Mouse (Mus musculus) urinary bladder, postnatal 25 days (tissue): ENCODE results near the gene Mdga2.

ENCODE experiments used
- DNase-seq: peaks from one replicate; pipeline ENCODE4 v3.0.0; 2022; ENCODE audit warnings: low spot score

Gene Mdga2

GRCm38 (mm10) chr12:66702781-66703180 lies 519.6 kb downstream of the Mdga2 start:
- DNase-seq, result no peak

GRCm38 (mm10) chr12:66679558-66679957 lies 542.8 kb downstream of the Mdga2 start:
- DNase-seq, result no peak

- no peak for DNase-seq
Observed at GRCm38 (mm10) chr12:66648605-66649552, 573.5 kb downstream of the Mdga2 start.

- no peak for DNase-seq
Observed at GRCm38 (mm10) chr12:66640408-66640807, 581.9 kb downstream of the Mdga2 start.

- no peak for DNase-seq
Observed at GRCm38 (mm10) chr12:66619944-66620343, 602.4 kb downstream of the Mdga2 start.

- DNase-seq, result no peak
Observed at GRCm38 (mm10) chr12:66591617-66592230, 630.6 kb downstream of the Mdga2 start.

- DNase-seq, result no peak
Observed at GRCm38 (mm10) chr12:66565396-66565795, 657.0 kb downstream of the Mdga2 start.

- no peak for DNase-seq
Observed at GRCm38 (mm10) chr12:66556846-66557245, 665.5 kb downstream of the Mdga2 start.

- no peak for DNase-seq
Observed at GRCm38 (mm10) chr12:66556178-66556820, 666.0 kb downstream of the Mdga2 start.

GRCm38 (mm10) chr12:66524973-66525372 lies 697.4 kb downstream of the Mdga2 start:
- no peak for DNase-seq

GRCm38 (mm10) chr12:66499258-66499657 lies 723.1 kb downstream of the Mdga2 start:
- no peak for DNase-seq

- DNase-seq, result no peak
Observed at GRCm38 (mm10) chr12:66470868-66471267, 751.5 kb downstream of the Mdga2 start.

- DNase-seq, result no peak
Observed at GRCm38 (mm10) chr12:66470243-66470863, 752.0 kb downstream of the Mdga2 start.

- DNase-seq, result no peak
Observed at GRCm38 (mm10) chr12:66465516-66465915, 756.8 kb downstream of the Mdga2 start.

GRCm38 (mm10) chr12:66443340-66443739 lies 779.0 kb downstream of the Mdga2 start:
- no peak for DNase-seq
